Mouse (Mus musculus): ENCODE results near the gene Ccdc149. TPM values are rescaled to one million over a fixed set of nuclear protein-coding genes. Genes with fewer than 3 reads are reported as not detected.
A peak's percentile ranks its signal among the peaks of the same experiment; 100 is the strongest.

Gene Ccdc149
- polyA plus RNA-seq, 1 experiment from 2014 or later: 15.4 TPM

DNA sequence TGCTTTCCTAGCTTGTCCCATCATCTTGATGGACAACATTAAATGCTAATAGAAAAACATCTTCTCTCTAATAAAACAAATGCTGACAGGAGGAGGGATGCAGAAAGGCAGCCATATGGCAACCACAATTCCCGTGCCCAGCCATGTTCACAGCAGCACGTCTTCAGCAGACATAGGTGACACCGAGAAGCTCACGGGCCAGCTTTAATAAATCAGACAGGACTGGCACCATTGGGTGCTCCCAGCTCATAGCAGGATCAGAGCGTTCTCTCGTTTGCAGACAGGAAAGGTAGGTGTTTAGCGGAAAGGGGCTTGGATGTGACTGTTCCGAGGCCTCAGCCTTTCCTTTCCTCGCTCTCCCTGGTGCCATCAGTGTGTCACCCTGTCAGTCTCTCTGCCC, 95.5 kb downstream of the Ccdc149 start:
- no peak overlapping the region for H3K27ac ChIP-seq (ENCODE audit: low read length)
- no peaks in the 10 kb centered on the region for H3K4me1 ChIP-seq (ENCODE audit: control insufficient read depth, insufficient read depth, low read length)
- 84% methylated on average over 9 of the region's 9 CpGs for WGBS
- H3K9me3 ChIP-seq (replicated peaks; ENCODE audit: control insufficient read depth, low read length, poor library complexity, severe bottlenecking): no peaks in the 10 kb centered on the region
- no peak overlapping the region for H3K4me3 ChIP-seq (ENCODE audit: low read depth, low read length)
- no peak for ATAC-seq
- H3K36me3 ChIP-seq (ENCODE audit: control insufficient read depth, insufficient read depth, low read length): 0 out of 2 replicates have a peak, but pooled peaks cover 2% of the 10 kb centered on the region
- no peaks in the 10 kb centered on the region for H3K27me3 ChIP-seq (ENCODE audit: control insufficient read depth, insufficient read depth, low read depth, low read length)
- no peak overlapping the region for H3K9ac ChIP-seq (ENCODE audit: low read depth, low read length)
- H3K4me2 ChIP-seq (ENCODE audit: low read length): no peak overlapping the region

GRCm38 (mm10) chr5:52370901-52371300, 100.4 kb downstream of the Ccdc149 start:
- H3K4me2 ChIP-seq (ENCODE audit: low read length): no peak overlapping the region
- H3K27ac ChIP-seq (ENCODE audit: low read length): no peak overlapping the region
- H3K4me1 ChIP-seq (ENCODE audit: control insufficient read depth, insufficient read depth, low read length): no peaks in the 10 kb centered on the region
- ATAC-seq: no peak
- no peaks in the 10 kb centered on the region for H3K9me3 ChIP-seq (replicated peaks; ENCODE audit: control insufficient read depth, low read length, poor library complexity, severe bottlenecking)
- no peaks in the 10 kb centered on the region for H3K27me3 ChIP-seq (ENCODE audit: control insufficient read depth, insufficient read depth, low read depth, low read length)
- no peak overlapping the region for H3K9ac ChIP-seq (ENCODE audit: low read depth, low read length)
- no peak overlapping the region for H3K4me3 ChIP-seq (ENCODE audit: low read depth, low read length)
- H3K36me3 ChIP-seq (ENCODE audit: control insufficient read depth, insufficient read depth, low read length): 0 out of 2 replicates have a peak, but pooled peaks cover 2% of the 10 kb centered on the region
- 93% methylated on average over 6 of the region's 6 CpGs for WGBS

DNA sequence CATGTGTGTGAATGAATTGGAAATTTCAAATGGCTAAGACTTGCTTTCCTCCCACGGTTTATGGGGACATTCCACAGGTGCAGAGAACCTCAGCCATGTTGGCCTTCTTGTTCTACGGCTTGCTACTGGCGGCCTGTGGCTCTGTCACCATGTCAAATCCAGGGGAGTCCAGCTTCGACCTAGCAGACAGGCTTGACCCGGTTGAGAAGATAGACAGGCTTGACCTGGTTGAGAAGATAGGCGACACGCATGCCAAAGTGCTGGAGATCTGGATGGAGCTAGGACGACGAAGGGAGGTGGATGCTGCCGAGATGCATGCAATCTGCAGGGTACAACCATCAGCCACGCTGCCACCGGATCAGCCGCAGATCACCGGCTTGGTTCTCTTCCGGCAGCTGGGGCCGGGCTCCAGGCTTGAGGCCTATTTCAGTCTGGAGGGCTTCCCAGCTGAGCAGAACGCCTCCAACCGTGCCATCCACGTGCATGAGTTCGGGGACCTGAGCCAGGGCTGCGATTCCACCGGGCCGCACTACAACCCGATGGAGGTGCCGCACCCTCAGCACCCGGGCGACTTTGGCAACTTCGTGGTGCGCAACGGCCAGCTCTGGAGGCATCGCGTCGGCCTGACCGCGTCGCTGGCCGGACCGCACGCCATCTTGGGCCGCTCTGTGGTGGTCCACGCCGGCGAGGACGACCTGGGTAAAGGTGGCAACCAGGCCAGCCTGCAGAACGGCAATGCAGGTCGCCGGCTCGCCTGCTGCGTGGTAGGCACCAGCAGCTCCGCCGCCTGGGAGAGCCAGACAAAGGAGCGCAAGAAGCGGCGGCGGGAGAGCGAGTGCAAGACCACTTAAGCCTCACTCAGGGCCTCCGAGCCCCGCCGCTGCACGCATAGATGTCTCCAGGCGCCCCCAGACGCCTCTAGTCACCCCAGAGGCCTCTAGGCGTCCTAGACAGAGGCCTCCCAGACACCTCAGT, 103.2 kb downstream of the Ccdc149 start:
- Histone ChIP-seq H3K9ac (ENCODE audit: low read depth, low read length) (peak overlapping the region; percentile 50), H3K27me3 (ENCODE audit: control insufficient read depth, insufficient read depth, low read depth, low read length) (no peaks in the 10 kb centered on the region), H3K9me3 (replicated peaks; ENCODE audit: control insufficient read depth, low read length, poor library complexity, severe bottlenecking) (no peaks in the 10 kb centered on the region), H3K27ac (ENCODE audit: low read length) (no peak overlapping the region), H3K4me2 (ENCODE audit: low read length) (peak overlapping the region; percentile 42), H3K4me3 (ENCODE audit: low read depth, low read length) (no peak overlapping the region), H3K36me3 (ENCODE audit: control insufficient read depth, insufficient read depth, low read length) (no peaks in the 10 kb centered on the region), H3K4me1 (ENCODE audit: control insufficient read depth, insufficient read depth, low read length) (0 out of 2 replicates have a peak, but pooled peaks cover under 1% of the 10 kb centered on the region)
- ATAC-seq: peak; percentile 44; the same call in 1 of the 2 replicates
- 49% methylated on average over 63 of the region's 63 CpGs for WGBS

DNA sequence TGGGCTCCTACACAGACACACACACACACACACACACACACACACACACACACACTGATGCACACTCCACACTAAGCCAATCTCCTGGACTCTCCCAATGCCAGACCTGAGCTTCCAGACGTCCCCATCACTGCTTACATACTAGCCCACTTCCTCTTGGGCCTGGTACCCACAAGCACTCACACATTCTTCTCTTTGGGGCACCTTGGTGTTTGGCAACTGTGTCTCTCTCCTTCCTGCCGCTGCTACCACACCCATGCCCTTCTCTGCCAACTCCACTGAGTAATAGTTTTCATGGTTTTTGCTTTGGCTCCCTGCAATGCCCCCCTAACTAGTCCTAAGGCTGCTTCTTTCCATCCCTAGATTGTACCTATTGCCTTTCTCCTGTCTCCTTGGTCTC, 104.7 kb downstream of the Ccdc149 start:
- H3K9me3 ChIP-seq (replicated peaks; ENCODE audit: control insufficient read depth, low read length, poor library complexity, severe bottlenecking): no peaks in the 10 kb centered on the region
- H3K4me1 ChIP-seq (ENCODE audit: control insufficient read depth, insufficient read depth, low read length): 0 out of 2 replicates have a peak, but pooled peaks cover 2% of the 10 kb centered on the region
- H3K27me3 ChIP-seq (ENCODE audit: control insufficient read depth, insufficient read depth, low read depth, low read length): no peaks in the 10 kb centered on the region
- no peak overlapping the region for H3K27ac ChIP-seq (ENCODE audit: low read length)
- whole genome bisulfite sequencing: 70% methylated on average over 2 of the region's 2 CpGs
- ATAC-seq: no peak
- no peak overlapping the region for H3K4me3 ChIP-seq (ENCODE audit: low read depth, low read length)
- H3K4me2 ChIP-seq (ENCODE audit: low read length): no peak overlapping the region
- no peaks in the 10 kb centered on the region for H3K36me3 ChIP-seq (ENCODE audit: control insufficient read depth, insufficient read depth, low read length)
- no peak overlapping the region for H3K9ac ChIP-seq (ENCODE audit: low read depth, low read length)

DNA sequence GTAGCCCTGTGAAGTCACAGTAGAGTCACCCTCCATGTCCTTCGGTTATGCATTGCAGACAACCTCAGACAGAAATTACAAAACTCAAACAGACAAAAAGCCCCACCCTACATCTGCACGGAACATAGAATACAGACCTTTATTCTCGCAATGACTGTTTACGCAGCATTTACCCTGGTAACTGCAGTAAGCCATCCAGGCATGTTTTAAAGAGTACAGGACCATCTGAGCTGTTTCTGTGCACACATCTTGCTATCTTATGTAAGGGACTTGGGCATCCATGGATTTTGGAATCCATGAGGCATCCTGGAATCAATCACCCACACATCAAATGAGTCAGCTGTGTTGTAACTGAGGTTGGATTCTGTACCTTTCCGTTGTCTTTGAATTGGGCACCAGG, 105.4 kb downstream of the Ccdc149 start:
- 0 out of 2 replicates have a peak, but pooled peaks cover 2% of the 10 kb centered on the region for H3K4me1 ChIP-seq (ENCODE audit: control insufficient read depth, insufficient read depth, low read length)
- no peaks in the 10 kb centered on the region for H3K27me3 ChIP-seq (ENCODE audit: control insufficient read depth, insufficient read depth, low read depth, low read length)
- no peak overlapping the region for H3K4me3 ChIP-seq (ENCODE audit: low read depth, low read length)
- no peaks in the 10 kb centered on the region for H3K9me3 ChIP-seq (replicated peaks; ENCODE audit: control insufficient read depth, low read length, poor library complexity, severe bottlenecking)
- ATAC-seq: no peak
- H3K36me3 ChIP-seq (ENCODE audit: control insufficient read depth, insufficient read depth, low read length): no peaks in the 10 kb centered on the region
- H3K4me2 ChIP-seq (ENCODE audit: low read length): no peak overlapping the region
- H3K27ac ChIP-seq (ENCODE audit: low read length): no peak overlapping the region
- 97% methylated on average over 5 of the region's 5 CpGs for WGBS
- no peak overlapping the region for H3K9ac ChIP-seq (ENCODE audit: low read depth, low read length)

- WGBS: 69% methylated on average over 5 of the region's 5 CpGs
- Histone ChIP-seq H3K36me3 (ENCODE audit: control insufficient read depth, insufficient read depth, low read length) (no peaks in the 10 kb centered on the region), H3K27me3 (ENCODE audit: control insufficient read depth, insufficient read depth, low read depth, low read length) (no peaks in the 10 kb centered on the region), H3K9ac (ENCODE audit: low read depth, low read length) (no peak overlapping the region), H3K4me1 (ENCODE audit: control insufficient read depth, insufficient read depth, low read length) (peaks cover 6% of the 10 kb centered on the region; the same call in 1 of the 2 replicates), H3K4me2 (ENCODE audit: low read length) (no peak overlapping the region), H3K4me3 (ENCODE audit: low read depth, low read length) (no peak overlapping the region), H3K27ac (ENCODE audit: low read length) (no peak overlapping the region), H3K9me3 (replicated peaks; ENCODE audit: control insufficient read depth, low read length, poor library complexity, severe bottlenecking) (no peaks in the 10 kb centered on the region)
- ATAC-seq: no peak
Observed at GRCm38 (mm10) chr5:52364521-52364920, 106.8 kb downstream of the Ccdc149 start.

DNA sequence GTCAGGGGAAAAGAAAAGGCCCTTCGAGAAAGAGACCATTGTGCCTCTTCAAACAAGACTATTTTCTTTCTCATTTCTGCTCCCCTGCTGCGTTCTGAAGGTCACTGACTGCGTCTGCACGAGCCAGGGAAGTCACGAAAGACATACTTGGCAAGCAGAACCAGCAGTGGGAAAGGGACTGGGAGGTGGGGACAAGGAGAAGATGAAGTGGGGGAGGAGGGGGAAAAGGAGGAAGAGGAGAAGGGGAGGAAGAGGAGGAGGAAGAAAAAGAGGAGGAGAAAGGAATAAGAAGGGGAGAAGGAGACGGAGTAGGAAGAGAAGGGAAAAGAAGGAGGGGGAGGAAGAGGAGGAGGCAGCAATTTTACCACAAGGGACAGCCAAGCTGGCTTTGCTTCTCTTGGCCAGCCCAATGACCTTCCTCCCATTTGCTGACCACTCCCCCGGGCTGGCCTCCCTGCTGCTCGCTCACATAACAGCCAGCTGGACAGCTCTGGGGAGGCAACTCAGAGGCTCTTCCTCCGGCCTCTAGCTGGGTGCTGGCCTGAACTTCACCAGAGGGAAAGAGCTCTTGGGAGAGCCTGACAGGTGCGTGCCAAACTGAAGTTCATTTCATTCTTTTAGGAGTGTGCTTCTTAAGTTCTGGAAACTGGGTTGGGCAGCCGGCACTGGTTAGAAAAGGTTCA, 107.7 kb downstream of the Ccdc149 start, which contains the start of gene Sod3:
TSS of gene Sod3 (plus strand) at position 324 of the 683 bp plus-strand sequence.
- H3K4me3 ChIP-seq (ENCODE audit: low read depth, low read length): no peak within 1 kb of the TSS
- H3K9me3 ChIP-seq (replicated peaks; ENCODE audit: control insufficient read depth, low read length, poor library complexity, severe bottlenecking): no peaks in the 10 kb centered on the region
- no peaks in the 10 kb centered on the region for H3K27me3 ChIP-seq (ENCODE audit: control insufficient read depth, insufficient read depth, low read depth, low read length)
- WGBS: 23% methylated on average over 11 of the region's 11 CpGs
- 0 out of 2 replicates have a peak, but pooled peaks have one; percentile 11 for ATAC-seq
- no peak within 1 kb of the TSS for H3K27ac ChIP-seq (ENCODE audit: low read length)
- peaks cover 6% of the 10 kb centered on the region; the same call in 1 of the 2 replicates for H3K4me1 ChIP-seq (ENCODE audit: control insufficient read depth, insufficient read depth, low read length)
- H3K4me2 ChIP-seq (ENCODE audit: low read length): no peak within 1 kb of the TSS
- no peak within 1 kb of the TSS for H3K9ac ChIP-seq (ENCODE audit: low read depth, low read length)
- H3K36me3 ChIP-seq (ENCODE audit: control insufficient read depth, insufficient read depth, low read length): no peaks in the 10 kb centered on the region

DNA sequence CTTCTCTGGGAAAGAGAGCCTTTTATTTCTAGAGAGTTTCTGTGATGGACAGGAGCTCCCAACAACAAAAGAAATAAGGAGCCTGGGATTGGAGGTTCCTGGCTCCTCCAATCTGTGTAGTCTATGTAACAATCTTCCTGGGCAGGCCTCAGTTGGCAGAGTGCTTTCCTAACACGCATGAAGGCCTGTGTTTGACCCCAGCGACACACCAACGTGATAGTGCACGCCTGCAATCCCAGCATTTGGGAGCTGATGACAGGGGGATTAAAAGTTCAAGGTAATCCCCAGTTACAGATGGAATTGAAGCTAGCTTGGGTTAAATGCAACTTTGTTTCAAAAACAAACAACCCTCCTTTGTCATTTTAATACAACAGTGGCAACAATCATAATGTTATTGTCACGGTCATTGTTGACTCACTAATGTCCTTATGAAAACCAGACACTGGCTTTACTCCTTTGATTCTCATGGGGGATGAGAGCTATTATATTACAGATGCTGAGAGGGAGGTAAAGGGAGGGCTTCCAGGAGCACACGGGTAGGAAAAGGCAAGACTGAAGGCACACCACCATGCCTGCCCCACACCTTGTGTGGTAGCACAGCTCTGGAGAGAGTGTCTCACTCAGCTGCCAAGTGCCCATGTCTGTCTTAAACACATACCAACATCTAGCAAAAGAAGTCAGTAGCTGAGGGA, 108.4 kb downstream of the Ccdc149 start:
- 0 out of 2 replicates have a peak, but pooled peaks have one; percentile 22 for ATAC-seq
- H3K4me2 ChIP-seq (ENCODE audit: low read length): no peak overlapping the region

More for the DNA sequence above, 108.4 kb downstream of the Ccdc149 start:
- H3K27ac ChIP-seq (ENCODE audit: low read length): no peak overlapping the region
- no peak overlapping the region for H3K4me3 ChIP-seq (ENCODE audit: low read depth, low read length)
- no peak overlapping the region for H3K9ac ChIP-seq (ENCODE audit: low read depth, low read length)
- H3K27me3 ChIP-seq (ENCODE audit: control insufficient read depth, insufficient read depth, low read depth, low read length): no peaks in the 10 kb centered on the region
- no peaks in the 10 kb centered on the region for H3K9me3 ChIP-seq (replicated peaks; ENCODE audit: control insufficient read depth, low read length, poor library complexity, severe bottlenecking)
- H3K4me1 ChIP-seq (ENCODE audit: control insufficient read depth, insufficient read depth, low read length): peaks cover 6% of the 10 kb centered on the region; the same call in 1 of the 2 replicates
- no peaks in the 10 kb centered on the region for H3K36me3 ChIP-seq (ENCODE audit: control insufficient read depth, insufficient read depth, low read length)
- 37% methylated on average over 6 of the region's 6 CpGs for WGBS
